Mouse (Mus musculus) embryonic stem cell, embryonic (primary cell): ENCODE data around the gene Tmem265.

Experiments used
- CTCF ChIA-PET, 4 experiments: fragments of 300-600 bp in 2 of 4; fragments of 350-600 bp in 2 of 4; sonication (Branson Sonifier 250); formaldehyde crosslinking; loops; one replicate each; lab custom pipeline; 2022; ENCODE audit warnings: inconsistent platforms in 2 of 4; lab: Charles Lee
- POLR2A ChIA-PET, 4 experiments: fragments of 300-600 bp in 2 of 4; fragments of 350-600 bp in 2 of 4; sonication (Branson Sonifier 250); formaldehyde crosslinking; loops; one replicate each; lab custom pipeline; 2022; ENCODE audit warnings: antibody characterized with exemption in 4 of 4, inconsistent platforms in 1 of 4; lab: Charles Lee

The Tmem265 gene

GRCm38 (mm10) chr7:127573503-127574008, 12.4 kb downstream of the Tmem265 start:
- POLR2A ChIA-PET = interaction anchor here in 3 of 4 experiments (0.6 to 4.5 kb wide), 20 partner anchors 11 to 415 kb away, joined by 3 to 18 read pairs (median 4); partner anchors contain the start of genes Ccdc189 (in 3 of the 3), Rnf40 (in 3 of the 3), Fus (in 1 of the 3) and Orai3 (in 1 of the 3)
- CTCF ChIA-PET = no interaction called here

GRCm38 (mm10) chr7:127574115-127574514, 12.9 kb downstream of the Tmem265 start:
- CTCF ChIA-PET = interaction anchor here in 1 of 4 experiments (0.6 kb wide), 1 partner anchor 15 kb away, joined by 3 read pairs; the partner anchor contains the start of gene Rnf40

GRCm38 (mm10) chr7:127583260-127583659, 22.1 kb downstream of the Tmem265 start:
- CTCF ChIA-PET = interaction anchor here in 2 of 4 experiments (0.6 to 1.0 kb wide), 2 partner anchors 74 to 1817 kb away, joined by 3 read pairs; no protein-coding TSS in a partner anchor
- POLR2A ChIA-PET = interaction anchor here in 1 of 4 experiments (0.6 kb wide), 1 partner anchor 203 kb away, joined by 3 read pairs; no protein-coding TSS in a partner anchor

More at GRCm38 (mm10) chr7:127574115-127574514, 12.9 kb downstream of the Tmem265 start:
- POLR2A ChIA-PET = interaction anchor here in 3 of 4 experiments (0.7 to 4.5 kb wide), 10 partner anchors 14 to 96 kb away, joined by 3 to 18 read pairs (median 5); partner anchors contain the start of genes Ccdc189 (in 2 of the 3) and Rnf40 (in 2 of the 3)

- ChIA-PET POLR2A (interaction anchor here in 2 of 4 experiments (0.9 to 1.4 kb wide), 4 partner anchors 9 to 17 kb away, joined by 3 read pairs; partner anchors contain the start of gene Phkg2 (in 1 of the 2)), CTCF (interaction anchor here in 1 of 4 experiments (1.0 kb wide), 1 partner anchor 8 kb away, joined by 3 read pairs; no protein-coding TSS in a partner anchor)
Observed at GRCm38 (mm10) chr7:127585031-127585430, 23.8 kb downstream of the Tmem265 start.

- ChIA-PET POLR2A (interaction anchor here in 2 of 4 experiments (0.7 to 1.5 kb wide), 4 partner anchors 13 to 326 kb away, joined by 3 read pairs; partner anchors contain the start of gene Kat8 (in 1 of the 2)), CTCF (interaction anchor here in 1 of 4 experiments (0.5 kb wide), 1 partner anchor 335 kb away, joined by 4 read pairs; no protein-coding TSS in a partner anchor)
Observed at GRCm38 (mm10) chr7:127586149-127586548, 25.0 kb downstream of the Tmem265 start.

GRCm38 (mm10) chr7:127587196-127587595, 26.0 kb downstream of the Tmem265 start:
- CTCF ChIA-PET = interaction anchor here in 1 of 4 experiments (0.7 kb wide), 1 partner anchor 90 kb away, joined by 3 read pairs; no protein-coding TSS in a partner anchor
- POLR2A ChIA-PET = interaction anchor here in 2 of 4 experiments (1.3 to 2.4 kb wide), 4 partner anchors 11 to 325 kb away, joined by 3 to 11 read pairs (median 6); partner anchors contain the start of gene Kat8 (in 1 of the 2)

GRCm38 (mm10) chr7:127588011-127588871, 27.1 kb downstream of the Tmem265 start, which contains the start of the genes Ccdc189 and Rnf40:
Gene Ccdc189, minus strand, starts transcription at chr7:127588595.
Gene Rnf40, plus strand, starts transcription at chr7:127588767.
- CTCF ChIA-PET = interaction anchor here (0.5 to 1.0 kb wide), 7 partner anchors 8 to 253 kb away, joined by 3 to 4 read pairs (median 3); partner anchors contain the start of gene Bcl7c (in 1 of the 4)
- POLR2A ChIA-PET = interaction anchor here (0.6 to 6.8 kb wide), 75 partner anchors 9 to 784 kb away, joined by 3 to 52 read pairs (median 4); partner anchors contain the start of genes Phkg2 (in 2 of the 4), Bcl7c (in 1 of the 4), Dctpp1 (in 1 of the 4) and Fbrs (in 1 of the 4)

GRCm38 (mm10) chr7:127588901-127589300, 27.7 kb downstream of the Tmem265 start:
- POLR2A ChIA-PET = interaction anchor here (0.6 to 6.8 kb wide), 63 partner anchors 8 to 784 kb away, joined by 3 to 52 read pairs (median 5); partner anchors contain the start of genes Phkg2 (in 2 of the 4), Bcl7c (in 1 of the 4), Dctpp1 (in 1 of the 4) and Fbrs (in 1 of the 4)
- CTCF ChIA-PET = interaction anchor here in 3 of 4 experiments (0.5 to 1.0 kb wide), 3 partner anchors 14 to 120 kb away, joined by 3 to 4 read pairs (median 4); partner anchors contain the start of gene Bcl7c (in 1 of the 3)

GRCm38 (mm10) chr7:127589637-127590036, 28.4 kb downstream of the Tmem265 start:
- ChIA-PET CTCF (no interaction called here), POLR2A (interaction anchor here in 3 of 4 experiments (0.7 to 6.8 kb wide), 14 partner anchors 9 to 407 kb away, joined by 3 to 52 read pairs (median 6); partner anchors contain the start of genes Phkg2 (in 2 of the 3) and Fbrs (in 1 of the 3))

GRCm38 (mm10) chr7:127591108-127591507, 29.9 kb downstream of the Tmem265 start:
- CTCF ChIA-PET = interaction anchor here in 2 of 4 experiments (0.6 to 0.7 kb wide), 3 partner anchors 8 to 183 kb away, joined by 3 to 4 read pairs (median 3); no protein-coding TSS in a partner anchor
- POLR2A ChIA-PET = interaction anchor here in 3 of 4 experiments (0.6 to 6.8 kb wide), 26 partner anchors 8 to 331 kb away, joined by 3 to 52 read pairs (median 4); partner anchors contain the start of genes Phkg2 (in 2 of the 3), Bcl7c (in 1 of the 3), Dctpp1 (in 1 of the 3) and Srcap (in 1 of the 3)

GRCm38 (mm10) chr7:127592575-127592974, 31.4 kb downstream of the Tmem265 start:
- ChIA-PET CTCF (interaction anchor here in 1 of 4 experiments (0.9 to 1.0 kb wide), 2 partner anchors 9 to 59 kb away, joined by 3 read pairs; no protein-coding TSS in a partner anchor), POLR2A (interaction anchor here in 3 of 4 experiments (0.7 to 6.8 kb wide), 16 partner anchors 8 to 651 kb away, joined by 3 to 52 read pairs (median 4); partner anchors contain the start of genes Bcl7c (in 1 of the 3), Ctf1 (in 1 of the 3), Phkg2 (in 1 of the 3) and Srcap (in 1 of the 3))

- CTCF ChIA-PET = interaction anchor here in 2 of 4 experiments (0.6 to 1.7 kb wide), 7 partner anchors 9 to 390 kb away, joined by 3 to 5 read pairs (median 3); partner anchors contain the start of genes Ccdc189 (in 1 of the 2) and Rnf40 (in 1 of the 2)
- POLR2A ChIA-PET = interaction anchor here (0.5 to 4.9 kb wide), 16 partner anchors 7 to 413 kb away, joined by 3 to 31 read pairs (median 4); partner anchors contain the start of genes Ccdc189 (in 3 of the 4), Rnf40 (in 3 of the 4), Phkg2 (in 1 of the 4) and Zfp629 (in 1 of the 4)
Observed at GRCm38 (mm10) chr7:127596747-127597146, 35.6 kb downstream of the Tmem265 start.

- CTCF ChIA-PET = no interaction called here
Observed at GRCm38 (mm10) chr7:127600612-127601011, 39.4 kb downstream of the Tmem265 start.

GRCm38 (mm10) chr7:127601735-127602134, 40.5 kb downstream of the Tmem265 start:
- POLR2A ChIA-PET = interaction anchor here (0.6 to 4.4 kb wide), 10 partner anchors 9 to 88 kb away, joined by 3 to 52 read pairs (median 4); partner anchors contain the start of genes Ccdc189 (in 2 of the 4) and Rnf40 (in 2 of the 4)

More at GRCm38 (mm10) chr7:127600612-127601011, 39.4 kb downstream of the Tmem265 start:
- POLR2A ChIA-PET = interaction anchor here in 3 of 4 experiments (0.6 to 4.8 kb wide), 12 partner anchors 8 to 221 kb away, joined by 3 to 31 read pairs (median 8); partner anchors contain the start of genes Ccdc189 (in 2 of the 3) and Rnf40 (in 2 of the 3)

GRCm38 (mm10) chr7:127602903-127603302, 41.7 kb downstream of the Tmem265 start:
- CTCF ChIA-PET = interaction anchor here in 3 of 4 experiments (0.6 to 0.8 kb wide), 4 partner anchors 25 to 346 kb away, joined by 3 to 7 read pairs (median 4); no protein-coding TSS in a partner anchor
- POLR2A ChIA-PET = interaction anchor here in 3 of 4 experiments (0.6 to 4.4 kb wide), 13 partner anchors 8 to 154 kb away, joined by 3 to 52 read pairs (median 6); partner anchors contain the start of genes Ccdc189 (in 2 of the 3), Rnf40 (in 2 of the 3), Tmem265 (in 1 of the 3) and Zfp629 (in 1 of the 3)

More at GRCm38 (mm10) chr7:127601735-127602134, 40.5 kb downstream of the Tmem265 start:
- CTCF ChIA-PET = interaction anchor here in 1 of 4 experiments (0.9 kb wide), 1 partner anchor 9 kb away, joined by 3 read pairs; no protein-coding TSS in a partner anchor
